Mouse (Mus musculus): ENCODE measurements around the gene Nmrk2.
A peak's percentile ranks its signal among the peaks of the same experiment; 100 is the strongest.

Nmrk2 gene

DNA sequence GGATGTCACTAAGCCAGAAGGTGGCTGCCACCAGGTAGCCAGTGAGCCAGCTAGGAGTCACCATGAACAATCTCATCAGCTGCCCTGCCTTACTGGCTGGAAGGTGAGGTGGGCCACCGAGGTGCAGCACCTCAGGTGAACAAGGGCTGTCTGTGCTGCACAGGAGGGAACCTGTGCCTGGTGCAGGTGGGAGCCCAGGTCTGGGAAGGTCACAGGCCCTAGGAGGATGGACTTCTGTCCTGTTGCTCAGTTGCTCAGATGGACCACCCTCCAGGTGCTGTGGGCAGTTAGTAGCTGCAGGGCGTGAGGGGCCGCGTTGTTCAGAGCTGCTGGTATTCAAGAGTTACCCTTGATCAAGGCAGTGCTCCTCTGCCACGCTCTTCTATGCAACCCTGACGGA lies 15.0 kb upstream of the Nmrk2 start:
- no peak for DNase-seq (ENCODE audit: low read depth)

DNA sequence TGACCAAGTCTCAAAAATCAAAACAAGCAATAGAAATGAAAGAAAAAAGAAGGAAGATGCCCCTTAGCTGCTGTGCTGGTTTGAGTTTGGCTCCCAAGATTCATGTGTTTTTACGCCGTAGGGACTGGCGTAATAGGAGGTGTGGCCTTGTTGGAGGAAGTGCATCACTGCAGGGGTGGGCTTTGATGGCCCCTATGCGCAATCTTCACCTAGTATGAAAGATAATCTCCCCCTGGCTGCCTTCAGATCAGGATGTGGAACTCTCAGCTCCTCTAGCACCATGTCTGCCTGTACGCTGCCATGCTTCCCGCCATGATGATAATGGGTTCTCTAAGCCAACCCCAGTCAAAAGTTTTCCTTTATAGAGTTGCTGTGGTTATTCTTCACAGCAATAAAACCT lies 14.4 kb upstream of the Nmrk2 start:
- DNase-seq (ENCODE audit: low read depth) = no peak

DNA sequence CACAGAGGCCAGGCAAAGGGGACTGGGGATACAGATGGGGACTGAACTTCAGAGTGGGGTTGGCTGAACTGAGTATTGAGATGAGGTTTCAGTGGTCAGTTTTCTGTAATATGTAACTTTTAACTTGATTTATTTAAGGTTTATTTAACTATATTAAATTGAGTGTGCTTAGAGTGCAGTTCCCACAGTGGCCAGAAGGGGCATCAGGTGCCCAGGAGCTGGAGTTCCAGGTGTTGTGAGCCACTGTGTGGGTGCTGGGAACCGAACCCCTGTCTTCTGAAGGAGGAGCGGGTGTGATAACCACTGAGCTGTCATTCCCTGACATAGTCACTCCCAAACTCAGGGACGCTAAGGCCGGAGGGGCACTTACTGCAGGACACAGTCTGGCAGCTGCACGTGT lies 8.3 kb upstream of the Nmrk2 start:
- no peak for DNase-seq (ENCODE audit: low read depth)

DNA sequence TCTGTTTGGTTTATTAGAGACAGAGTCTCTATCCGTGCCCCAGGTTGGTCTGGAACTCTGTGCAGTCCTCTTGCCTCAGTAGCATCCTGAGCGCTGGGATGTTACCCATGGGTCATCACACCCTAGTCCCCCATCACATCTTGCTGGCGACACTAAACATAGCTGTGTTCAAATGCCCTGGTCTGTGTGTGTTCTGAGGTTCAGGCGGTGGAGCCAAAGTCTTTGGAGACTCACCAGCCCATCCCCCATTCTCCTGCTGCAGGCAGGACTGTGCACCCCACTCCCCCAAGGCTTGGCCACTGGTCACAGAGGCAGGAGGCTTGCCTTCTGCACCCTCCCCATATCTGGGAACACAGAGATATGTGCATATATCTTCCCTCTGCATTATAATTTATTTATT lies 2.3 kb upstream of the Nmrk2 start:
- no peak for DNase-seq (ENCODE audit: low read depth)

DNA sequence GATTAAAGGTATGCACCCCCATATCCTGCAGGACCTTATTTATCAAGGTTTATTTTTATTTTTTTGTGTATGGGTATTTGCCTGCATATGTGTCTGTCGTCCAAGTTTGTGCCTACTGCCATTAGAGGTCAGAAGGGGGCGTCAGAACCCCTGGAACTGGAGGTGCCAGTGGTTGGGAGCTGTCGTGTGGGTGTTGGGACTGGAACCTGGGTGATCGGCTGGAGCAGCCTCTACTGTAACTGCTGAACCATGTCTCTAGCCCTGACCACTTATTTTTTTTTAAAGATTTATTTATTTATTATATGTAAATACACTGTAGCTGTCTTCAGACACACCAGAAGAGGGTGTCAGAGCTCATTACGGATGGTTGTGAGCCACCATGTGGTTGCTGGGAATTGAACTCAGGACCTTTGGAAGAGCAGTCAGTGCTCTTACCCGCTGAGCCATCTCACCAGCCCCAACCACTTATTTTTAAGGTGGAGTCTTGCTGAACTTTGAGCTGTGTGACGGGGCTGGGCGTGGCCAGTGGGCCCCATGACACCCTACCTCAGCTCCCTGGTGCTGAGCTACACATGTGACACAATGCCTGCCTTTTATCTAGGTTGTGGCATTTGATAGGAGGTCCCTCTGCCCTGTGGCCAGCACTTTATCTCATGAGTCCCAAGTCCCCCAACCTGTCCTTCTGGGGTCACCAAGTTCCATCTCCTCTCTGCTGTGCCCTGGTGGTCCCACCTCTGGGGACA lies 1.3 kb upstream of the Nmrk2 start:
- no peak for DNase-seq (ENCODE audit: low read depth)

DNA sequence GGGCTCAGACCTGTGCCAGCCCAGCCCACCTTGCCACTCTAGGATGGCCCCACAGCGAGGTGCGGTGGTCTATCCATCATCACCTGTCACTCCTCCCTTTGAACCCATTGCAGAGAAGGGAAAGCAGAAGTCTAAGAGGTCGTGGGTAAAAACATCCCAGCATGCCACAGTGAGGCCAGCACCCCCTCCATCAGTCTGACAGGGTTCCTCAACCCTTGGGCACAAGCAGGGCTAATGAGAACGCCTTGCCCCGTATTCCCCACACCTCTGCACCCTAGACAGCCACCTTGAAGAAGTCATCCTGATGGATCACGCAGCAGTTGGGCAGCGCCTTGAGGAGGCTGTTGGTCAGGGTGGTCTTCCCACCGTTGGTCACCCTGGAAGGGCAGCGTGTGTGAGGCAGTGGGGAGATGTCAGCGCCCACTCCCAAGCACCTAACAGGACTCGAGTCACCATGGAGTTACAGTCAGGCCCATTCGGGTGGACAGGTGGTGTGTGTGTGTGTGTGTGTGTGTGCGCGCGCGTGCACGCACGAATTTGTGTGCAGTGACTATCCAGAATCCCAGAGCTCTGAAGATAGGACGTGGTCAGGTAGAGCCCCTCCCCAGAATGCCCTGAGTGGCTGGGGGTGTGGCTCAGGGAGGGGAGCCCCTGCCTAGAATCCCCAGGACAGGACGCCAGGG lies 1.1 kb downstream of the Nmrk2 start:
- no peak for DNase-seq (ENCODE audit: low read depth)

DNA sequence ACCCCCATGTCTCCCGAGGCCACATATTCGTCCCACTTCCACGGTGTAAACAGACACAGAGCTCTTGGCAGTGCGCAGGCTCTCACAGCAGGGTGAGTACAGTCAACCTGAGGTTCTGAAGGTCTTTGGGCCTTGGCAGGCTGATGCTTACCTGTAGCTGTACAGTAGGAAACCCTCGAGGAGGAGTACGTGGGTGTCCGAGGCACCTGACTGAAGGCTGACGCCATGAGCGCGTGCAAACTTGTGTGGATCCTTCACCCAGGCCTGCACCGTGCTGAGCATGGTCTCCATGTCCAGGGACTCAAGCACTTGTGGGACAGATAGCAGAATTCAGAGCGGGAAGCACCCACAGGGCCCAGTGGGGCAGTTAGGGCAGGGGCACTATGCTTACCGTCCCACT lies 1.7 kb downstream of the Nmrk2 start:
- no peak for DNase-seq (ENCODE audit: low read depth)

DNA sequence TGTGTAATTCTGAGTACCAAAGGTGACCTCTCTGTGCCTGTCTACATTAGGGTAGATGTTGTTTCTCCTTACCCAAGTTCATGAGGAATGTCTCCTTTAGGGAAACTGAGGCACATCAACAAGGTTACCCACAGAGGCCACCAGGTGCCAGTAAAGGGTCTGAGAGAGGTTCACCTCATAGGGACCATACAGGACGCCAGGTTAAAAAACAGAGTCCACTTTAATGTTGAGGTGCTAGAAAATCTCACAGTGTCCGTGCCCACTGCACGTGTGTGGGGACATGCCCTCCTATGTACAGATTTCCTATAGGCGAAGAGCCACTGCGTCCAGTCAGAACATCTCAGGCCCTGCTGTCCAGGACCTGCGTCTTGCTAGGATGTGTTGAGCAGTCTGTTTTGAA lies 2.9 kb downstream of the Nmrk2 start:
- no peak for DNase-seq (ENCODE audit: low read depth)

DNA sequence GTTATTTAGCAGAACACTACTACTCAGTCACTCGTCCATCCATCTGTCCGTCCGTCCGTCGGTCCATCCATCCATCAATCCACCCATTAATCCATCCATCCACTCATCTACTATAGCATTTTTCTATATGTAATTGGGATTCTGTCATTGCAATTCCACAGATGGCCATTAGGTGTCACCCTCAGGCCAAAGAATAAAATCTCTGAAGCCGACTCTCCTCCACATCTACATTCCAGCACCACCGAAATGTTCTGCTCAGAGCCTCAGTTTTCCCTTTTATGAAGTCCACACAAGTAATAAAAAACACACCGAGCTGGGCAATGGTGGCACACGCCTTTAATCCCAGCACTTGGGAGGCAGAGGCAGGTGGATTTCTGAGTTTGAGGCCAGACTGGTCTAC lies 3.6 kb downstream of the Nmrk2 start:
- DNase-seq (ENCODE audit: low read depth) = peak; percentile 88

DNA sequence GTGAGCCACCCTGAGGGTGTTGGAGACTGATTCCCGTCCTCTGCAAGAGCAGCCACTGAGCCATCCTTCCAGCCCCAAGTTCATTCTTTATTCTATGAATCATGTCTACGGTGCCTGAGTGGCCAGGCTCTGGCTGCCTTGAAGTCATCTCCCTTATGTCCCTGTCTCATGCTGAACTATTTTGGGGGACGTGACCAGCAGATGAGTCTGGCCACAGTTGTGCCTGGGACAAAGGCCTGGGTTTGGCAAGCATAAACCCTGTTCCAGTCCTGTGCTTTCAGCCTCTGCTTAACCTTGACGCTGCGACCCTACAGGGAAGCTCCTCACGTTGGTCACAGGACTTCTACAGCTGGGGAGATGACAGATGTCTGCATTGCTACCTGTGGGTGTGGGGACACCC lies 4.5 kb downstream of the Nmrk2 start:
- no peak for DNase-seq (ENCODE audit: low read depth)

DNA sequence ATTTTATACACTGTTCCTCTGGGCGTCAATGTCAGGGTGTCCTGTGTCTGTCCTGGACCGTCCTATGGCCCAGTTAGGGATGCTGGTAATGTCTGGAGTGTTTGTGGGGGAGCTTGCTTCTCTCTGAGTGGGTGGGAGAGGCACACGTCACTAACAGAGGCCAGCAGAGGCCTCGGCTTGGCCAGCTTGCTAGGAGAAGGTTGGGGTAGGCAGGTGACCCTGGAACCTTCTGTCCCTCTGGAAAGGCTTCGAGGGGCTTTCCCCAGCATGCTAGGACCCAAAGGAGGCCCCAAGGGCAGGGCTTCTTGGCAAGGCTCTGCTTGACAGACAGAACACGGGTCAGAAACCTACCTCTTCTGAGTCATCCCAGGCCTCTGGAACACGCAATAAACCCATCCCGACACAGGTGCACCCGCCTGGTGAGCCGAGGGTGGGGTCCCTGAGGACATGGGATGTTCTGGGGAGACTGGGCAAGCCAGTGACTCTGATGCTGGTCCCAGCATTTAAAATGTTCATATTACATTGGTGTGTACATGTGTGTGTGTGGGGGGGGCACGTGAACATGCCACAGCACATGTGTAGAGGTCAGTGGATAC lies 5.3 kb downstream of the Nmrk2 start:
- no peak for DNase-seq (ENCODE audit: low read depth)

DNA sequence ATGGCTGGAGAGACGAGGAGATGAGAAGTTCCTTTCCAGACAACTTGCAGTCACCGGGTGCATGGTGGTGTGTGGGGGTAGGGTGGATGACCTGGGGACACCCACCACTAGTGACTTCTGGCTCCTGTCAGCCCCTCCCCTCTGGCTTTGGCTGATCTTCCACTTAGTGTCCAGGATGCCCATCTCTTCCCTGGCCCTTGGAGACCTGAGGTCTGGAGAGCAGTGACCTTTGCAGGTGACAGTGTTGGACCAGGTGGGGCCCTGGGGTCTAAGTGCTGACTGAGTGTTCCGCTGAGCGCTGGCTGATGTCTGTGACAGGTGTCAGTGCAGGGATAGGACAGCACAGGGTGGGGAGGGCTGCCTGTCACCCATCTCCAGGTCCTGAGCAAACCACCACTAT lies 6.6 kb downstream of the Nmrk2 start:
- no peak for DNase-seq (ENCODE audit: low read depth)

DNA sequence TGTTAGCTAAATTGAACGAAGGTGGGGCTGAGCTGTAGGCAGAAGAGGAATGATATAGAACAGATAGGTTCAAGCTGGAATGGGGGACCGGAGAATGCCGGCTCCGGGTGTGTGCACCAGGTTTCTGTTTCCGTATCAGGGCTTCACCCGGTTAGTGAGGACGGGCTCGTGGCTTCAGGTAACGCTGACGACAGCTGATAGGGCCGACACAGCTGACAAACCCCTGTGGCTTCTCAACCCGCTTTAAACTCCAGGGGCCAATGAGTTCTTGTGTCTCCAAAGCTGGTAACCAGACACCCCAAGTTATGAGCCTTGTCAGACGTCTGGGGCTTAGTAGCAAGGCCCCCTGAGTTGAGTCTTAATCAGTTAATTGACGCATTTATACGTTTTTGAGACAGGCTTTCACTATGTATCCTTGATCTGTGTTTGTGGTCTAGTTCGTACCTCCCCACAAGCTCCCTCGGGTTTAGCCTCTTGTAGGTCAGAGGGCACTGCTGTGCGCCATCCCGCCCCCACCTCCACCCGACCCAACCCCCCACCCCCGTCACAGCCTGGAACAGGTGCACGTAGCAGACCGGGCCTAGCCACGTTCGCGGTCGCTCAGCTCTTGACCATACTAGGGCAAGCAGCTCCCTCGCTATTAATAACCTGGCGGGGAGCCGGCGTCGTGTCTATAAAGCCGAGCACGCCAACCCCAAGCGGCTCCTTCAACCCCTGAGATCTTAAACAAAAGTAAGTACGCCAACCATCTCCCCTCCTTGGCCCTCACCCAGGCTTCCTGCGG lies 7.7 kb downstream of the Nmrk2 start:
- peak; percentile 74 for DNase-seq (ENCODE audit: low read depth)

DNA sequence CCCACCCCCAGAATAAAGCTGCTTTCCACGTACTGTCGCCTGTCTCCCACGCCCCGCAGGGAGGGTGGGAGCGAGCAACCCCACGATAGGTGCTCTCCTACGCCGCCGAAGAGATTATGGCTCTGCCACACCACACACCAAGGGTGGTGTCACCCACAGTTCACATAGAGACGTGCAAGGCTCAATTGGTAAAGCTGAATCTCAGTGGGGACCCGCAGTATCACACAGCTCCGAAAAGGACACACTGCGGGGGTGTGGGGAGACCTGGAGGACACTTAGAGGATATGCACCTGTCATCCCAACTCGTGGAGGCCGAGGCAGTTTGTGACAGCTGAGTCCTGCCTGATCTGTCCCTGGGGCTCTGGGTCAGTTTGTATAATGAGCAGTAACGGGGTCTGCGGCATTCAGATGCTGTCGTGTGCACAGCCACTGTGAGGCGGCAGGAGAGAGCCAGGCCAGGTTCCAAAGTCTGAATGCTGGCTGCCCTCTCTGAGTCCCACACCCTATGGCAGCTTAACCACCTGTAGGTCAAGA lies 8.8 kb downstream of the Nmrk2 start:
- DNase-seq (ENCODE audit: low read depth) = no peak

DNA sequence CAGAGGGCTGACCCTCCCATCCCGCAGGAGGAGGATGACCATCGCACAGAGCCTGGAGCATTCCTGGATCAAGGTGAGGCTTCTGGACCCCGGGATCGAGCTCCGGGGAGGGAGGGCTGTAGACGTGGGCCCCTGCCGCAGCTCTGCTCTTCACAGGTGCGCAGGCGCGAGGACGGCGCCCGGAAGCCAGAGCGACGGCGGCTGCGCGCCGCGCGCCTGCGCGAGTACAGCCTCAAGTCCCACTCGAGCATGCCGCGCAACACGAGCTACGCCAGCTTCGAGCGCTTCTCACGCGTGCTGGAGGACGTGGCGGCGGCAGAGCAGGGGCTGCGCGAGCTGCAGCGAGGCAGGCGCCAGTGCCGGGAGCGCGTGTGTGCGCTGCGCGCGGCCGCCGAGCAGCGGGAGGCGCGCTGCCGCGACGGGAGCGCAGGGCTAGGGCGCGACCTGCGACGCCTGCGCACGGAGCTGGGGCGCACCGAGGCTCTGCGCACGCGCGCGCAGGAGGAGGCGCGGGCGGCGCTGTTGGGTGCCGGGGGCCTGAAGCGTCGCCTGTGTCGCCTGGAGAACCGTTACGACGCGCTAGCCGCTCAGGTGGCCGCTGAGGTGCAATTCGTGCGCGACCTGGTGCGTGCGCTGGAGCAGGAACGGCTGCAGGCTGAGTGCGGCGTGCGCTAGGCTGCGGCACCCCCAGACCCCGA lies 9.4 kb downstream of the Nmrk2 start:
- DNase-seq (ENCODE audit: low read depth) = peak; percentile 97

DNA sequence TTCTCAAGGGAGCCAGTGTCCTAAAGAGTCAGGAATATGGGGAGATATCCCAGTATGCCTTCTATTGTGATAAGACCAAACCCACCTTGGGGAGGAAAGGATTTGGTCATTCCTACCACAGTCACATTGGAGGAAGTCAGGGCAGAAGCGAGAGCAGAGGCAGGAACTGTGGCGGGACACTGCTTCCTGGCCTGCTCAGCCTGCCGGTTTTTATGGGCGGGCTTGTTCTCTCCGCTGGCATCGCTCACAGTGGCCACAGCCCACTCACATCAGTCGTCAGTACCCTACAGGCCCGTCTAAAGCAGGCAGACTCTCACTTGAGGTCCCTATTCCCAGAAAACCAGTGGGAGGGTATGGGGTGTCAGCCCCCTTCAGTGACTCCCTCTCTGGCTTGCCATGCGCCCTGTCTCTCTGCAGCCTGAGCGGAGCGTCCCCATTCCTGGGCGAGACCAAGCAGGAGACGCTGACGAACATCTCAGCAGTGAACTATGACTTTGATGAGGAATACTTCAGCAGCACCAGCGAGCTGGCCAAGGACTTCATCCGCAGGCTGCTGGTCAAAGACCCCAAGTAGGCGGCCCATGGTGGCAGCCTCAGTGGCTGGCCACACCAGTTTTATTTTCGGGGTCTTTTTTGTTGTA lies 10.4 kb downstream of the Nmrk2 start:
- DNase-seq (ENCODE audit: low read depth) = peak; percentile 35

DNA sequence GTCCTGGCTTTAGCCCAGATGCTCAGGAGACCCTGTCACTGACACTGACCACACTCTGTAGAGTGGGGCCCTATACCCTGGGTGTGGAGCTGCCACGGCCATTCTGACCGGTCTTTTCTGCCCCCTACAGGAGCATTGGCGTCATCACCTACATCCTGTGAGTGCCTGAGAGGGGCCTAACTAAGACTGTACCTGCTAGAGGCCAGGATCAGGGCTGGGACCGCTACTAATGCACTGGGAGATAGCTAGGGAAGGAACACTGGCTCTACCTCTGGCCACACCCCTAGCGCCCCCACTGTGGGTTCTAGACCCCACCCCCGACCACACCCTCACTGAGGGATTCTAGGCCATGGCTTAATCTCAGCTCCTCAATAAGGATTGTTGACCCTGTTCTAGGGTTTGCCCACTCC lies 10.9 kb downstream of the Nmrk2 start:
- peak; percentile 51 for DNase-seq (ENCODE audit: low read depth)

DNA sequence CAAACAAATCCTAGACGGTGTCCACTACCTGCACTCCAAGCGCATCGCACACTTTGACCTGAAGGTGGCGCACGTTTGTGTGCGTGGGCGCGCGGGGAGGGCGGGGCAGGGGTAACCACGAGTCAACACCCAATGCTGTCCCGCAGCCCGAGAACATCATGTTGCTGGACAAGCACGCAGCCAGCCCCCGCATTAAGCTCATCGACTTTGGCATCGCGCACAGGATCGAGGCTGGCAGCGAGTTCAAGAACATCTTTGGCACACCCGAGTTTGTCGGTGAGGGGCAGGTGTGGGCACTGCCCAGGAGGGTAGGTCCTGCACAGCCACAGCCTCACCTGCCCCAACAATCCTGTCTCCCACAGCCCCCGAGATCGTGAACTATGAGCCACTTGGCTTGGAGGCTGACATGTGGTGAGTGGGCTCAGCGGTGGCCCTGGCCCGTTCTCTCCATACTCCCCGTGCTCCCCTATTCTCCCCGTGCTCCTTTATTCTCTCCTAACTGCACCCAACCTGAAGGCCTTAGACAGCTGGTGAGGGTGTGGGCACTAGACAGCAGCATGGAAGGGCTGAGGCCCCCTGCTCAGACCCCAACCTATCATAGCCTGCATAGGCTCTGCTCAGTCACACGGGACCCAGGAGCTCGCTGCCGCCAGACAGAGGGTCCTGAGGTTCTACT lies 11.5 kb downstream of the Nmrk2 start:
- DNase-seq (ENCODE audit: low read depth) = peak; percentile 55

DNA sequence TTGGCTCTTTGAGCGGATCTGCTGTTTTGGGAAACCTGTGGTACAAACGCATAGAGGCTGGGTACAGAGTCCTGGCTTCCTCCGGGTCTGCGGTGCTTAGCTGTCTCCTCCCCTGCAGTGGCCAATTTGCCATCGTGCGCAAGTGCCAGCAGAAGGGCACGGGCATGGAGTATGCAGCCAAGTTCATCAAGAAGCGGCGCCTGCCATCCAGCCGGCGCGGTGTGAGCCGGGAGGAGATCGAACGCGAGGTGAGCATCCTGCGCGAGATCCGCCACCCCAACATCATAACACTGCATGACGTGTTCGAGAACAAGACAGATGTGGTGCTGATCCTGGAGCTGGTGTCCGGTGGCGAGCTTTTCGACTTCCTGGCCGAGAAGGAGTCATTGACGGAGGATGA lies 12.0 kb downstream of the Nmrk2 start:
- DNase-seq (ENCODE audit: low read depth) = no peak

DNA sequence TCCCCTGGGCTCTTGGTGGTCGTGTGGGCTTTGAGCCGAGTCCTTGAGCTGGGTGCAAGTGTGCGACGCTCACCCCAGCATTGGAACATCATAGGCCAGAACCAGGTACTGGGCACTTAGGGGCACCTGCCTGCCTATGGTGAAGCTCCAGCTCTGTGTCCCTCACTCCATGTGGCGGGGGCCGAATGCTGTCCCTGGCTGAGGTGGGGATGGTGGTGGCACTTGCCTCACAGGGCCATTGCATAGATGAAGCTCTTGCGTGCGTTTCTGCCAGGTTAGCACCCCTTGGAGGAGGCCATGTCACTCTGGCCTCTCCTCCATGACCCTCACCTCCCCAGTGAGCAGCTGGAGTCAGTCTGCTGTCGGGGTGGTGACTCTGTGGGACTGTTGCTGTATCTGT lies 14.7 kb downstream of the Nmrk2 start:
- DNase-seq (ENCODE audit: low read depth) = no peak

DNA sequence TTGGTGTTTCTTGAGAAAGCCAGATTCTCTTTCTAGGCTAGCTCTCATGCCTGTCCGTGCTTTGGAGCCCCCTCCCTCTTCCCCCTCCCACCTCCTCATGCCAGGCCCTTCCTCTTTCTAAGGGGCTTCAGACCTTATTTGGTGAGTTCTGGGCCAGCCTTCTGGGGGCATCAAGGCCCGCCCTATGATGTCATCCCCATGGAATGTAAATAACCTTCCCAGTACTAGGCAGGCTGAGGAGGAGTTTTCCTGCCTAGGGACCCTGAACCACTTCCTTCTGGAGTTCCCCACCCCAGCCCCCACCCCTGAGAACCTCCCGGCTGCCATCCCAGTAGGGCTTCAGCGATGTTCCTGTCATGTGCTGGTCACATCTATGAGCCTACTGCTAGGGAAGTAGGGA lies 17.1 kb downstream of the Nmrk2 start:
- DNase-seq (ENCODE audit: low read depth) = no peak

Measured in naive thymus-derived CD4-positive, alpha-beta T cell, adult 2 months (primary cell).